Mouse (Mus musculus) heart, postnatal 0 days (tissue): ENCODE results near the gene Gm10097. TPM values are rescaled to one million over a fixed set of nuclear protein-coding genes. Genes with fewer than 3 reads are reported as not detected.

Experiments
- ATAC-seq: fragments of 200-750 bp; cut with Nextera tagmentation; 2 replicates; pipeline ENCODE4 v1.8.0; 2017; ENCODE audit warnings: low read depth, moderate number of reproducible peaks, moderate library complexity; ENCODE audit not compliant: insufficient read depth
- DNase-seq: peaks from one replicate; pipeline ENCODE4 v3.0.0-alpha.2; 2016; ENCODE audit warnings: low spot score
- H3K27ac ChIP-seq: fragments of 300-500 bp; sonication (generic); 2 replicates; pipeline ENCODE4 v1.5.1; 2014; ENCODE audit warnings: low read depth, mild to moderate bottlenecking
- H3K27me3 ChIP-seq: fragments of 300-500 bp; sonication (generic); 2 replicates; pipeline ENCODE4 v1.6.1; 2014; ENCODE audit warnings: low read length, mixed read lengths; ENCODE audit not compliant: control insufficient read depth, insufficient read depth
- H3K36me3 ChIP-seq: fragments of 300-500 bp; sonication (generic); replicated peaks from 2 replicates; pipeline ENCODE4 v1.6.1; 2014; ENCODE audit warnings: low read length, mixed read lengths; ENCODE audit not compliant: control insufficient read depth, insufficient read depth
- H3K4me1 ChIP-seq: fragments of 300-500 bp; sonication (generic); 2 replicates; pipeline ENCODE4 v1.6.1; 2014; ENCODE audit warnings: antibody characterized with exemption; ENCODE audit not compliant: control insufficient read depth, insufficient read depth
- H3K4me2 ChIP-seq: fragments of 300-500 bp; sonication (generic); 2 replicates; pipeline ENCODE4 v1.6.1; 2014; ENCODE audit warnings: low read depth, mild to moderate bottlenecking, low read length, moderate library complexity
- H3K4me3 ChIP-seq: fragments of 300-500 bp; sonication (generic); 2 replicates; pipeline ENCODE4 v1.5.1; 2014; ENCODE audit warnings: low read depth, low read length
- H3K9ac ChIP-seq: fragments of 300-500 bp; sonication (generic); replicated peaks from 2 replicates; pipeline ENCODE4 v1.6.1; 2014; ENCODE audit warnings: low read depth, low read length, mixed read lengths
- H3K9me3 ChIP-seq: fragments of 300-500 bp; sonication (generic); replicated peaks from 2 replicates; pipeline ENCODE4 v1.6.1; 2016; ENCODE audit warnings: low read length; ENCODE audit not compliant: control insufficient read depth
- CTCF ChIP-seq: IDR thresholded peaks from 2 replicates; pipeline ENCODE4 v1.5.1; 2016; ENCODE audit warnings: antibody characterized with exemption, control low read depth, low read depth
- EP300 ChIP-seq: IDR thresholded peaks from 2 replicates; pipeline ENCODE4 v1.6.1; 2016; ENCODE audit warnings: antibody characterized with exemption, low read depth
- WGBS: fragments of 180-500 bp; shearing (Covaris S2); extraction: QIAGEN DNeasy Blood & Tissue Kit; methylation state at CpG from one replicate; pipeline ENCODE4 v1.1.7; 2014; 5-methylcytosine and 5-hydroxymethylcytosine counted together
- polyA plus RNA-seq: library from polyadenylated mRNA; unstranded; fragments of >200 nt; fragmentation: Nextera tagmentation; extraction: Ambion mirVana; gene quantifications from 2 replicates; pipeline ENCODE4 v1.2.1, GENCODE M21; 2015
- total RNA-seq: library from RNA; depleted of rRNA; stranded (reverse); fragments of >200 nt; gene quantifications from 2 replicates; pipeline ENCODE4 v1.2.3, GENCODE M21; 2014; ENCODE audit warnings: low replicate concordance; rRNA removed

Gm10097 gene
- total RNA-seq (0.15 and 0.88 TPM in 2 replicates), polyA plus RNA-seq (1.1 and 1.2 TPM in 2 replicates)

- Histone ChIP-seq H3K4me3 (peak within 1 kb of the TSS; percentile 47), H3K4me1 (0 out of 2 replicates have a peak, but pooled peaks cover 1% of the 10 kb centered on the region), H3K27ac (peak within 1 kb of the TSS; percentile 98), H3K9me3 (no peaks in the 10 kb centered on the region; the same call in 1 of the 2 replicates), H3K9ac (peak within 1 kb of the TSS; percentile 70), H3K27me3 (no peaks in the 10 kb centered on the region), H3K36me3 (peaks cover 8% of the 10 kb centered on the region; the same call in 1 of the 2 replicates), H3K4me2 (peak within 1 kb of the TSS; percentile 57)
- 28% methylated on average over 14 of the region's 14 CpGs for WGBS
- ATAC-seq = peak; percentile 94
- peak; percentile 86 for DNase-seq
- peak; percentile 98 for TF ChIP-seq EP300
- TF ChIP-seq CTCF = no peak
Observed at GRCm38 (mm10) chr10:5068676-5069265, at the start of gene Gm10097. Gm10097 (plus strand) TSS chr10:5069192.

DNA sequence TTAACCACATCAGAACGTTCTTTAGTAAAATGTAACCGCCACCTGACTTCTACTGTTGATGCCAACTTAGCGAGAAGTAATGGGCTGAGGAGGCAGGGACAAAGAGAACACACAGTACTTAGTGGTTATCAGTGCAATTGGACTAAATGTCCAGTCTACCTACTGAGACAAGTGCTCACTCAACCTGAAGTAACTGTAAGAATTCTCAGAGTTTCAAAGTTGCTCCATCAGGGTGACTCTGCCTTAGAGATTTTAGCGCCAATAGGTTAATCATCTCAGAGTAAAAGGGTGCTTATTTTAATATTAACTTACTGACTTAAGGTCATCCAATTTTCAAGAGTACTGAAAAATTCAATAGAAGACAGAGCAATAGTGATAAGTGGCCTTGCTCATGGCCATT, 43.1 kb upstream of the Gm10097 start:
- no peaks in the 10 kb centered on the region for H3K4me1 ChIP-seq
- no peak overlapping the region for H3K4me3 ChIP-seq
- DNase-seq = no peak
- TF ChIP-seq CTCF = no peak
- no peak for TF ChIP-seq EP300
- H3K9me3 ChIP-seq = no peaks in the 10 kb centered on the region
- H3K27me3 ChIP-seq = no peaks in the 10 kb centered on the region
- H3K4me2 ChIP-seq = no peak overlapping the region
- H3K27ac ChIP-seq = no peak overlapping the region
- 95% methylated on average over 4 of the region's 4 CpGs for WGBS
- no peak overlapping the region for H3K9ac ChIP-seq
- ATAC-seq = no peak
- peaks cover 78% of the 10 kb centered on the region for H3K36me3 ChIP-seq

- peaks cover 80% of the 10 kb centered on the region for H3K36me3 ChIP-seq
- no peaks in the 10 kb centered on the region for H3K4me1 ChIP-seq
- no peak for ATAC-seq
- no peaks in the 10 kb centered on the region for H3K27me3 ChIP-seq
- H3K4me2 ChIP-seq = no peak overlapping the region
- H3K27ac ChIP-seq = no peak overlapping the region
- TF ChIP-seq CTCF (no peak), EP300 (no peak)
- no peak overlapping the region for H3K9ac ChIP-seq
- H3K9me3 ChIP-seq = no peaks in the 10 kb centered on the region
- no peak for DNase-seq
- H3K4me3 ChIP-seq = no peak overlapping the region
- WGBS = 89% methylated on average over 1 of the region's 1 CpGs
Observed at GRCm38 (mm10) chr10:5027208-5027607, 41.8 kb upstream of the Gm10097 start.

DNA sequence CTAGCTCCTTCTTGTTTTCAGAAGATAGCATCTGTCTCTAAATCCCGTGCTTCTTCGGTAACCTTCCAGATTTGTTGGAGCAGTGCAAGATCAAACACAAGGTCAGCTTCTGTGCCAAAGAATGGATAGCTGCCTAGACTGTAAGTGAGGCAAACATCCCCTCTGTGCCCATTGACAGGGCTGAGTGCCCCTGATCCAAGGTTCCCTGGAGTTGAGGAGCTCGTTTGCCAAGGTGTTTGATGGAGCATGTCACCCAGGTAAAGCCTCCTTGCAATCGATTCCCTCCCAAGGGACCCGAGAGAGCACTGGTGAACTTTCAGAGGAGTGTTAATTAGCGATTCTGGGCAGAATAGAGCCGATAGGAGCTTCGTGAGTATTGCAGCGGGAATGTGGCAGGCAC, 40.7 kb upstream of the Gm10097 start:
- Histone ChIP-seq H3K9ac (no peak overlapping the region), H3K27ac (no peak overlapping the region), H3K4me3 (no peak overlapping the region), H3K36me3 (peaks cover 80% of the 10 kb centered on the region), H3K27me3 (no peaks in the 10 kb centered on the region), H3K9me3 (no peaks in the 10 kb centered on the region), H3K4me1 (no peaks in the 10 kb centered on the region), H3K4me2 (no peak overlapping the region)
- DNase-seq (no peak), ATAC-seq (no peak)
- WGBS = 87% methylated on average over 9 of the region's 9 CpGs
- no peak for TF ChIP-seq EP300
- TF ChIP-seq CTCF = no peak

- Histone ChIP-seq H3K4me3 (no peak overlapping the region), H3K27me3 (no peaks in the 10 kb centered on the region), H3K4me2 (no peak overlapping the region), H3K9me3 (no peaks in the 10 kb centered on the region), H3K27ac (no peak overlapping the region), H3K36me3 (peaks cover 81% of the 10 kb centered on the region), H3K9ac (no peak overlapping the region), H3K4me1 (no peaks in the 10 kb centered on the region)
- 83% methylated on average over 2 of the region's 2 CpGs for WGBS
- DNase-seq = no peak
- ATAC-seq = no peak
- TF ChIP-seq EP300 = no peak
Observed at GRCm38 (mm10) chr10:5029161-5029560, 39.8 kb upstream of the Gm10097 start.

GRCm38 (mm10) chr10:5029883-5030282, 39.1 kb upstream of the Gm10097 start:
- peaks cover 79% of the 10 kb centered on the region for H3K36me3 ChIP-seq
- ATAC-seq = no peak
- WGBS = 93% methylated on average over 1 of the region's 1 CpGs

More at GRCm38 (mm10) chr10:5029883-5030282, 39.1 kb upstream of the Gm10097 start:
- Histone ChIP-seq H3K9me3 (no peaks in the 10 kb centered on the region), H3K27ac (no peak overlapping the region), H3K4me3 (no peak overlapping the region), H3K27me3 (no peaks in the 10 kb centered on the region), H3K4me2 (no peak overlapping the region), H3K4me1 (no peaks in the 10 kb centered on the region), H3K9ac (no peak overlapping the region)
- DNase-seq = no peak
- no peak for TF ChIP-seq EP300
- no peak for TF ChIP-seq CTCF
